Mouse (Mus musculus) embryonic facial prominence, embryonic 14.5 days (tissue): ENCODE results near the gene Patz1. TPM values are rescaled to one million over a fixed set of nuclear protein-coding genes. Genes with fewer than 3 reads are reported as not detected.

ENCODE experiments used
- ATAC-seq: fragments of 200-750 bp; cut with Nextera tagmentation; 2 replicates; pipeline ENCODE4 v1.8.0; 2017; ENCODE audit warnings: low read depth, moderate number of reproducible peaks, moderate TSS enrichment
- DNase-seq: peaks from one replicate; pipeline ENCODE4 v3.0.0-alpha.2; 2015; ENCODE audit warnings: low spot score
- H3K27ac ChIP-seq: fragments of 300-500 bp; sonication (generic); replicated peaks from 2 replicates; pipeline ENCODE4 v1.5.1; 2014; ENCODE audit warnings: low read depth, mild to moderate bottlenecking, low read length, moderate library complexity
- H3K27me3 ChIP-seq: fragments of 300-500 bp; sonication (generic); replicated peaks from 2 replicates; pipeline ENCODE4 v1.6.1; 2014; ENCODE audit warnings: low read length; ENCODE audit not compliant: control insufficient read depth, insufficient read depth
- H3K36me3 ChIP-seq: fragments of 300-500 bp; sonication (generic); 2 replicates; pipeline ENCODE4 v1.6.1; 2014; ENCODE audit warnings: low read length, mixed read lengths; ENCODE audit not compliant: control insufficient read depth, insufficient read depth
- H3K4me1 ChIP-seq: fragments of 300-500 bp; sonication (generic); 2 replicates; pipeline ENCODE4 v1.6.1; 2014; ENCODE audit warnings: antibody characterized with exemption, low read length; ENCODE audit not compliant: control insufficient read depth, insufficient read depth
- H3K4me2 ChIP-seq: fragments of 300-500 bp; sonication (generic); 2 replicates; pipeline ENCODE4 v1.6.1; 2014; ENCODE audit warnings: low read depth, mild to moderate bottlenecking, low read length, moderate library complexity, mixed read lengths
- H3K4me3 ChIP-seq: fragments of 300-500 bp; sonication (generic); 2 replicates; pipeline ENCODE4 v1.5.1; 2014; ENCODE audit warnings: low read depth, mild to moderate bottlenecking, low read length
- H3K9ac ChIP-seq: fragments of 300-500 bp; sonication (generic); 2 replicates; pipeline ENCODE4 v1.6.1; 2014; ENCODE audit warnings: low read depth, mild to moderate bottlenecking, low read length, moderate library complexity, mixed read lengths
- H3K9me3 ChIP-seq: fragments of 300-500 bp; sonication (generic); 2 replicates; pipeline ENCODE4 v1.6.1; 2016; ENCODE audit warnings: low read length; ENCODE audit not compliant: control insufficient read depth
- WGBS: fragments of 180-500 bp; shearing (Covaris S2); extraction: QIAGEN DNeasy Blood & Tissue Kit; methylation state at CpG from one replicate; pipeline ENCODE4 v1.1.7; 2014; 5-methylcytosine and 5-hydroxymethylcytosine counted together
- polyA plus RNA-seq: library from polyadenylated mRNA; unstranded; fragments of >200 nt; fragmentation: Nextera tagmentation; extraction: Ambion mirVana; gene quantifications from 2 replicates; pipeline ENCODE4 v1.2.1, GENCODE M21; 2014

Gene Patz1
- polyA plus RNA-seq, 1 experiment from 2014 or later: 35.3 TPM

DNA sequence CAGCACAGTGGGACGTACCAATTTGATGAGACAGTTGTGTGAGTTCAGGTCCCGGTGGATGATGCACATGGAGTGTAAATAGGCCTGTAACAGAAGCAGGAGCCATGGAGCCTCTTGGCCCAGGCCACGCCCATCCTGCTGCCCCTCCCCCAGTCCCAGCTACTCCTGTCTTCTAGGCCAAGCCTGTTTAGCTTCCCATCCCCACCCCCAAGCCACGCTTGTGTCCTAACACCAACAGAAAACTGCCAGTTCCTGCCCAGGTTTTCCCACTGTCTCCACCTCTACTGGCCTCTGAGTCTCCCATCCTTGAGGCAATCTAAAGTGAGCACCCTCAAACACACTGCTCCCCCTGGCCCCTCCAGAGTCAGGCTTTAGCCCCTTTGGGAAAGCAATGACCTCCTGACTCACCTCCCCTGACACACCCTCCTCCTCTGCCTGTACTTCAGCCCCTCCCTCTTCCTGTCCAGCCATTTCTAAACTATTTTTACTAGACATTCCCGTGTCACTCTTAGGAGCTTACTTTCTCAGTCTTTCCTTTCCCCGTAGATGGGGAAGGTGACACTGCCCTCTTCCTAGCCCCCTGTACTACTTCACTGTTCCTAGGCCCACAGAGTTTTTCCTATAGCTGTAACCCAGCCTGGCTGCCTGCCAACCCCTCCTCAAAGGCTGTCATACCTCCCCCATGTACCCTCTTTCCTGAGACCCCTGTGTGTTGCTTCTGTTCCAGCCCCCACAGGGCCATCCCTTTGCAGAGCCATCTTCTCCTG lies 60.1 kb downstream of the Patz1 start:
- 24% methylated on average over 6 of the region's 6 CpGs for WGBS
- Histone ChIP-seq H3K9ac (no peak overlapping the region), H3K36me3 (peaks cover 71% of the 10 kb centered on the region)

DNA sequence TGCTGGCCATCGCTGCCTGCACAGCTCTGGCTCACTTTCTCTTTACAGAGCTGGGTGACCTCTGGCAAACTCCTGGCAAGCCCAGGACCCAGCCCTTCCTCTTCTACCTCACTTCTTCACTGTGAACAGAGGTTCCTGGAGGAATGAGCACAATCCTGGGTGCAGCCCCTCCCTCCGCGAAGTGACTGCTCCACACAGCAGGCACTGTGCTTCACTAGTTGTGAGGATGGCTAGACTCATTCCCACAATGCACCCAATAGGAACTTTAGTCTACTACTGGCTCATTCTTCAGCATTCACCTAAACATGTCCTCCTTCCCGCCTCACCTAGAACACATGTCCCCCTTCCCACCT lies 60.6 kb downstream of the Patz1 start:
- ATAC-seq (no peak), DNase-seq (no peak)
- Histone ChIP-seq H3K27me3 (no peaks in the 10 kb centered on the region), H3K4me1 (peaks cover 12% of the 10 kb centered on the region), H3K4me2 (no peak overlapping the region), H3K4me3 (no peak overlapping the region), H3K27ac (peak overlapping the region; percentile 39; the same call in 1 of the 2 replicates), H3K9ac (no peak overlapping the region), H3K9me3 (no peaks in the 10 kb centered on the region), H3K36me3 (peaks cover 74% of the 10 kb centered on the region)
- WGBS: 87% methylated on average over 4 of the region's 4 CpGs

More for the DNA sequence above, 60.1 kb downstream of the Patz1 start:
- peaks cover 12% of the 10 kb centered on the region for H3K4me1 ChIP-seq
- peak overlapping the region; percentile 39; the same call in 1 of the 2 replicates for H3K27ac ChIP-seq
- DNase-seq (peak; percentile 66), ATAC-seq (0 out of 2 replicates have a peak, but pooled peaks have one; percentile 21)
- no peak overlapping the region for H3K4me2 ChIP-seq
- no peak overlapping the region for H3K4me3 ChIP-seq
- no peaks in the 10 kb centered on the region for H3K9me3 ChIP-seq
- H3K27me3 ChIP-seq: no peaks in the 10 kb centered on the region

DNA sequence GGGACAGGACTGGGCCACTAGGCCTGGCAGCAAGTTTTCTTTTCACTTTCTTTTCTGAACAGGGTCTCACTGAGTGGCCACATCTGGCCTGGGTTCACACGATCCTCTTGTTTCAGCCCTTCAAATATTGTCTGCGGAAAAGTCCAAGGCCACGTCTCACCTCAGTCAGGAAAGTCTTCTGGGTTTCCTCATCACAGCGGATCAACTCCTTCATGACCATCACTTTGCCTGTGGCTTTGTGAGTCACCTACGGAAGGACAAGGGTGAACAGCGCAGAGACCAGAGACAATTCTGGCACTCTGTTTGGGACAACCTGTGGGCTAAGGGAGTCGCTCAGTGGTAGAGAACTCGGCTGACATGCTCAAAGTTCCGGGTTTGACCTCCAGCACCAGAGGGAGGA lies 63.5 kb downstream of the Patz1 start:
- Histone ChIP-seq H3K4me3 (no peak overlapping the region), H3K27me3 (no peaks in the 10 kb centered on the region), H3K4me1 (peaks cover 12% of the 10 kb centered on the region), H3K36me3 (peaks cover 76% of the 10 kb centered on the region), H3K27ac (no peak overlapping the region), H3K9me3 (no peaks in the 10 kb centered on the region), H3K9ac (no peak overlapping the region), H3K4me2 (no peak overlapping the region)
- no peak for DNase-seq
- WGBS: 91% methylated on average over 9 of the region's 9 CpGs
- no peak for ATAC-seq

DNA sequence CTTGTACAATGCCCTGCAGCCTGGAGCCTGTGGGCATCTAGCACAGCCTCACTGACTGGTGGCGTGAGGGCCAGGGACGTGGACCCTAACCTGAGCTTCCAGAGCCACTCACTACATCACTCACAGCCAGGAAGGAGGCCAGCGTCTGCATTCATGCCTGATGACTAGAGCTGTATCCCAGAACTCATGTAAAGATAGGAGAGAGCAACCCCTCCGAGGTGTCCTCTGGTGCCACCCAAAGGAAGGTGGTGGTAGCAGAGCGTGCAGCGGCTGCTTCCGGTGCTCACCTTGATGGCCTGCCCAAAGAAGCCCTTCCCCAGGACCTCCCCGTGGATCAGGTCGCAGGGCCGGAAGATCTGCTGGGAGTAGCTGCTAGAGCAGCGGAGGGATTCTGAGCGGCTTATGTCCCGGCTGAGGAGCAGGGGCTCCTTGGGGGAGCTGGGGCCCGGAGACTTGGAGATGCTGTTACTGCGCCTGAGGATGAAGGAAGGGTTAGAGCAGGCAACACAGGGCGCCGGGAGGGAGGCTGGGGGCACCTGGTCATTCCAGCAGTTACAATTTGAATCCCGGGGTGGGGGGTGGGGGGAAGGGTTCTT lies 64.4 kb downstream of the Patz1 start:
- 44% methylated on average over 18 of the region's 18 CpGs for WGBS
- Histone ChIP-seq H3K36me3 (peaks cover 83% of the 10 kb centered on the region), H3K4me2 (no peak overlapping the region)

More for the DNA sequence above, 64.4 kb downstream of the Patz1 start:
- Histone ChIP-seq H3K9ac (no peak overlapping the region), H3K27ac (no peak overlapping the region), H3K9me3 (no peaks in the 10 kb centered on the region), H3K4me1 (peaks cover 12% of the 10 kb centered on the region), H3K27me3 (no peaks in the 10 kb centered on the region), H3K4me3 (no peak overlapping the region)
- ATAC-seq (no peak), DNase-seq (no peak)

Other genes with a start within 250 kb of the Patz1 start
- 9.8 and 9.9 TPM in 2 replicates for gene Sfi1, start 95.4 kb upstream of the Patz1 start, polyA plus RNA-seq
- 38.8 and 44.6 TPM in 2 replicates for gene Eif4enif1, start 86.5 kb upstream of the Patz1 start, polyA plus RNA-seq
- gene Drg1, start 22.5 kb upstream of the Patz1 start, polyA plus RNA-seq: 177 and 190 TPM in 2 replicates
- gene Pik3ip1, start 41.5 kb downstream of the Patz1 start, polyA plus RNA-seq: 14.4 and 16.2 TPM in 2 replicates
- gene Limk2, start 120.3 kb downstream of the Patz1 start, polyA plus RNA-seq: 63.8 and 74.8 TPM in 2 replicates
- gene Rnf185, start 163.5 kb downstream of the Patz1 start, polyA plus RNA-seq: 37.1 and 40.3 TPM in 2 replicates
- 0.36 and 0.41 TPM in 2 replicates for gene Pla2g3, start 199.4 kb downstream of the Patz1 start, polyA plus RNA-seq
- 0.81 and 1.0 TPM in 2 replicates for gene Inpp5j, start 215.9 kb downstream of the Patz1 start, polyA plus RNA-seq
- gene Selenom, start 225.8 kb downstream of the Patz1 start, polyA plus RNA-seq: 204 and 215 TPM in 2 replicates